Mouse (Mus musculus): ENCODE data around the gene Nova2.

DNA sequence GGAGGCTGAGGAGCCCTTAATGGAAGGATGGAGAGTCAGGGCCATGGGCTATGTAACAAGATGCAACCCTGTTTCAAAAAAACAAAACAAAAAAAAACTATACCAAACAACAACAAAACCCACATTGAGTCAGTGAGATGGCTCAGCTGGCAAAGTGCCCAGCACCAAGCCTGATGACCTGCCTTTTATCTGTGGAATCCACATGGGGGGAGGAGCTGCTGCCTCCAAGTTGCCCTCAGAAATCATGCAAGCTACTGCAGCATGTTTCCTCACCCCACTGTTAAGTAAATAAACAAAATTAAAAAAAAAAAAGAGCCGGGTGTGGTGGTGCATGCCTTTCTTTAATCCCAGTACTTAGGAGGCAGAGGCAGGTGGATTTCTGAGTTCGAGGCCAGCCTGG is 60.8 kb downstream of the Nova2 start:
- TF ChIP-seq CTCF (IDR thresholded peaks at IDR 0.05; ENCODE audit: borderline replicate concordance, control insufficient read depth, extremely low read depth, insufficient read depth, low read length, poor library complexity) (no peak), POLR2A (IDR thresholded peaks at IDR 0.05; ENCODE audit: control insufficient read depth, extremely low read depth, insufficient read depth, low read length, poor library complexity) (no peak)
